Mouse (Mus musculus): Measurements from ENCODE around the gene Hist2h2ac.

DNA sequence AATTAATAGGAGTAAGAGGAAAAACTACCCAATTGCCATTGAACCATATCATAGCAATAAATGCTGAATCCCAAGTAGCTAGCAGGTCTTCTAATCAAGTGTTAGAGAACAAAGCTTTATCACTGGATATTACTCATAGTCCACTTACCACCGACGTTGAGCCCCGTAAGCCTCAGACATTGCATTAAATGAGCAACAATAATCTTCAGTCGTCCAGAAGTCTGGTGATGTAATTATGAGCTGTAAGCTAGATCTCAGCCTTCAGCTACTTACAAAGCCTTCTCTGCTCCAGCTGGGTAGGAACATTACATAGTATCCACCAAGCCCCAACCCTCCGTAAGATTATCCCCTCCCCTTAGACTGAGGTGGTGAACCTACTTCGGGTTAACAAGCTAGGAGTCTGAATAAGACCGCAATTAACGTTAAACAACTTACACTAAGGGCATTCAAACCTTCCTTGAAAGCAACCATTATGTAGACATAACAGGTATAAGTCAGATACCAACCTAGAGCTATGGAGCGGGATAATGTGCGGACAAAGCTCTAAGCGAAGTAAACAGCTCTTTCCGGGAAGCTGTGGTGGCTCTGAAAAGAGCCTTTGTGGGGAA is 17.3 kb upstream of the Hist2h2ac start:
- TF ChIP-seq POLR2AphosphoS2 (IDR thresholded peaks at IDR 0.05; ENCODE audit: insufficient read length, low read depth), result peak; percentile 95
- peak; percentile 60 for TF ChIP-seq POLR2A (IDR thresholded peaks at IDR 0.05; ENCODE audit: insufficient read length, low read depth)
- TF ChIP-seq E2F4 (IDR thresholded peaks at IDR 0.05; ENCODE audit: insufficient read depth), result no peak
- TF ChIP-seq MAX (IDR thresholded peaks at IDR 0.05; ENCODE audit: low read depth), result no peak
- no peak for TF ChIP-seq MYOG (IDR thresholded peaks at IDR 0.05; ENCODE audit: control insufficient read depth in 1 of 3, insufficient read depth in 1 of 3, insufficient read length in 2 of 3, low read depth in 2 of 3)
- no peak for TF ChIP-seq TCF12 (IDR thresholded peaks at IDR 0.05; ENCODE audit: insufficient read depth, poor library complexity, severe bottlenecking)
- TF ChIP-seq USF1 (IDR thresholded peaks at IDR 0.05; ENCODE audit: low read depth), result no peak
- TF ChIP-seq CEBPB (IDR thresholded peaks at IDR 0.05; ENCODE audit: insufficient read depth, poor library complexity, severe bottlenecking), result no peak
- no peak for TF ChIP-seq MYOD1 (IDR thresholded peaks at IDR 0.05; ENCODE audit: control insufficient read depth in 1 of 3, insufficient read length in 2 of 3, low read depth in 2 of 3)

Measured in myocyte (in vitro differentiated cells).